Mouse (Mus musculus) splenic B cell, adult 2 months (primary cell): ENCODE measurements around the gene Prkg1.
A peak's percentile ranks its signal among the peaks of the same experiment; 100 is the strongest.

Source experiments
- DNase-seq: peaks from one replicate; pipeline ENCODE4 v3.0.0-alpha.2; 2011; ENCODE audit warnings: low read depth, low spot score
- H3K27me3 ChIP-seq: 2 replicates; pipeline ENCODE4 v1.6.1; 2012; ENCODE audit warnings: mild to moderate bottlenecking, low read length, moderate library complexity, mixed read lengths; ENCODE audit not compliant: control insufficient read depth, poor library complexity, insufficient read depth, severe bottlenecking
- H3K36me3 ChIP-seq: 2 replicates; pipeline ENCODE4 v1.6.1; 2012; ENCODE audit warnings: mild to moderate bottlenecking, low read length, moderate library complexity, mixed read lengths; ENCODE audit not compliant: control insufficient read depth, poor library complexity, insufficient read depth, severe bottlenecking

Prkg1 gene

DNA sequence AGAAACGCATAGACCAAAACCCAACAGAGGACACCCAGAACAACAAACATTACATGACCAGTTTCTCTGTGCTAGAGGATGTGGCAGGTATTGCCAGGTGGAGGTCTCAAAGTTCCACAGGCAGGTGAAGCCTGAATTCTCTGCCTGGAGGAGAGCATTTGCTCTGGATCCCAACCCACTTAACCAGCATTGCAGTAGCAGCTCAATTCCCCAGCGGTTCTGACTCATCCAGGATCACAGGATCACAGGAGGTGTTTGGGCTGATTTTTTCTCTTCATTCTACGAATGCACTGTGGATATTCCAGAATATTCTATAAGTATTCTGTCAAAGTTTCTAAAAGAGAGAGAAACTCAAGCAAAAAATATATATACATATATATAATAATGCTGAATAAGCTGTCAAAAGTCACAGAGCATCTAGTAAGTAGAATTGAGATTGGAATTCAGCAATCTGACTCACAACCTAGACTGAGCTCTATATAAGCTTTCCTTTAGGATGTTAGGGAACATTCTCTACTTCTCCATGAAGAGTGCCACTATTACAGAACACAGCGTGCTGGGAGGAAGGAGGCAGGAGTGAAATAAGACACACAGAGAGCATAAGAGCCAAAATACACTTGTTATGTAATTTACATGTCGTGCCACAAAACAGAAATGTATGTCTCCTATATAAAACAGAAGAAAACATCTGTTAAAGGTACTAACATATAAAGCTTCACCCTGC, 833.2 kb downstream of the Prkg1 start:
- no peak for DNase-seq
- no peaks in the 10 kb centered on the region for H3K36me3 ChIP-seq

GRCm38 (mm10) chr19:30924032-30924431, 840.8 kb downstream of the Prkg1 start:
- H3K27me3 ChIP-seq = no peaks in the 10 kb centered on the region
- no peak for DNase-seq
- H3K36me3 ChIP-seq = no peaks in the 10 kb centered on the region

More for the DNA sequence above, 833.2 kb downstream of the Prkg1 start:
- no peaks in the 10 kb centered on the region for H3K27me3 ChIP-seq

DNA sequence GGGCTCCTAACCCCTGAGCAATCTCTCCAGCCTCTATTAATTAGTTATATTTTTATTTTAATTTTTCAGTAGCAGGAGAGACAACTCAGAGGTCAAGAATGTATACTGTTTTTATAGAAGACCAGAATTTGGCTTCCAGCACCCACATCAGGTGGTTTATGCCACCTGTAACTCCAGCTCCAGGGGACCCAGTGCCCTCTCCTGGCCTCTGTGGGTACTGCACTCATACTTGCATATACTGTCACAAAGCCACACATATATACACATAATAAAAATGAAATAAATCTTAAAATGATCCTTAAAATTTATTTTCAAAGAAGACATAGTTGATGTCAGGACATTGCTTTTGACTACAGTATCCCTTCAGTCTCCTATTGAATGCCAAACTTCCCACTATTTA, 862.5 kb downstream of the Prkg1 start:
- no peaks in the 10 kb centered on the region for H3K36me3 ChIP-seq
- no peaks in the 10 kb centered on the region for H3K27me3 ChIP-seq
- DNase-seq = no peak

DNA sequence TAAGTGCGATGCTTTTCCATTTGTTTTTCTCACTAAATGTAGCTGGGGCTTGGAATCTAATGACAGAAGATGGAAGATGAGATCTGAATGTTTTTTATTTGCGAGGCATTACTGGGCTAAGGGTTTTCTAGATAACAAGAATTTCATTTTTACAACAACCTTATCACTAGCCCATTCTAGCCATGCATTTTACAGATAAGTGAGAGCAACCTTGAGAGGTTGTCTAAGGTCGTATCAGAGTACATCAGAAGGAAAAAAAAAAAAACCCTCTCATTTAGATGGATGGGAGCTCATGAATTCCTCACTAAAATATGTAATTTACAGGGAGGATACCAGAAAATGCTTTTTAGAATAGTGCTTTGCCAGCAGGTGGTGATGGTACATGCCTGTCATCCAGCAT, 863.8 kb downstream of the Prkg1 start:
- H3K27me3 ChIP-seq = no peaks in the 10 kb centered on the region
- no peak for DNase-seq
- no peaks in the 10 kb centered on the region for H3K36me3 ChIP-seq

- no peak for DNase-seq
- H3K36me3 ChIP-seq = no peaks in the 10 kb centered on the region
These were observed 874.5 kb downstream of the Prkg1 start for GRCm38 (mm10) chr19:30890377-30890776.

DNA sequence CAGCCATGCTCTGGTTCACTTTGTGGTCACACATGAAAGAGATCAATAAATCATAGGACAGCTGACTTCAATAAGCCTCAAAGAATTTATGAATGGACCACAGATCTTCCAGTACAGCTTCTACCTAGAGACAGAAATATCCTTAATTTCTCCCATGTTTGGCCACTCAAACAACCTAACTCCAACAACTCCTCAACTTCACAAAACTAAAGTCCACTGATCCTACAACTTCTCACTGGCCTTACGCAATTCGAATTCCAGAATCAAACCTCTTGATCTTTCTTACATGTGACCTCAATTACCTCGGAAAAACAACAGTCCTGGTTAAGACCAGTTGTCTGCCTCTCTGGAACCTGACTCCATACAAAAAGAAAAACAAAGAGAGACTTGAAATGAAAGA, 875.0 kb downstream of the Prkg1 start:
- H3K27me3 ChIP-seq = no peaks in the 10 kb centered on the region
- H3K36me3 ChIP-seq = no peaks in the 10 kb centered on the region
- no peak for DNase-seq

More at GRCm38 (mm10) chr19:30890377-30890776, 874.5 kb downstream of the Prkg1 start:
- H3K27me3 ChIP-seq = no peaks in the 10 kb centered on the region

GRCm38 (mm10) chr19:30861441-30861840, 903.4 kb downstream of the Prkg1 start:
- no peak for DNase-seq
- Histone ChIP-seq H3K36me3 (no peaks in the 10 kb centered on the region), H3K27me3 (no peaks in the 10 kb centered on the region; the same call in 1 of the 2 replicates)

DNA sequence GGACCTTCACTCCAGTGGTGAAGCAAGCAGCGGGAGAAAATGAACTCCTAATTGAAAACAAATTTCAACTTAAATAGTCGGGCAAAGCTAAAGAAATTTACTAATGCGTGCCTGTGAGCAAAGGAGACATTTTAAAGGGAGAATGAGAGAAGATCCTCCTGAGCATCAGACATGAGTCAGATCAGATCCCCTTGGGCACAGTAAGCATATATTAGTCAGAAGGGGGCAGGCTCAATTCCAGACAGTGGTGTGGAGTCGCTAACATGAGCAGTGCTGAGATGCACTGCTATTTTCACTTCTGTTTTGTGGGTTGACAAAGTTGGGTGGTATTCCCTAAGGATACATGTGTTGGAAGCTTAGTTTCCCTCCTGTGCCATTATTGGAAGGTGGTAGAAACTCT, 913.8 kb downstream of the Prkg1 start:
- no peaks in the 10 kb centered on the region for H3K36me3 ChIP-seq
- no peaks in the 10 kb centered on the region for H3K27me3 ChIP-seq
- no peak for DNase-seq

GRCm38 (mm10) chr19:30844916-30845315, 919.9 kb downstream of the Prkg1 start:
- no peaks in the 10 kb centered on the region for H3K36me3 ChIP-seq
- no peaks in the 10 kb centered on the region for H3K27me3 ChIP-seq
- DNase-seq = no peak

GRCm38 (mm10) chr19:30843637-30844036, 921.2 kb downstream of the Prkg1 start:
- DNase-seq = no peak

GRCm38 (mm10) chr19:30843052-30843564, 921.7 kb downstream of the Prkg1 start:
- no peaks in the 10 kb centered on the region for H3K27me3 ChIP-seq
- DNase-seq = peak; percentile 61
- H3K36me3 ChIP-seq = no peaks in the 10 kb centered on the region

More at GRCm38 (mm10) chr19:30843637-30844036, 921.2 kb downstream of the Prkg1 start:
- no peaks in the 10 kb centered on the region for H3K36me3 ChIP-seq
- no peaks in the 10 kb centered on the region for H3K27me3 ChIP-seq

DNA sequence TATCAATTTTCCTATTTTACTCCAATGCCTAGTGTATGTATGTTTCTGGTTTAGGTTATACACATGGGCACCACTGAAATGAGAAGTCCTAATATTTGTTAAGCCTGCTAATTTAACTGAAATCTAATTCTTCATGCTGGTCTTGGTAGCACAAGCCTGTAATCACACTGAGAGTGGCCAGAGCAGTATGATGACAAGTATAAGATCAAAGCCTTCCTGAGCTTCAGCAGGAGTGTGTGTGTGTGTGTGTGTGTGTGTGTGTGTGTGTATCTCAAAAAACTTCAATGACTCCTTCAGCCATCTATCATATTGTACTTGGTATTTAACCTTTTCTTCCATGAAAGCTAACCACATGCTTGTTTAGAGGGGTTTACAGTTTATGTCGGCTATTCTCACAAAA, 922.2 kb downstream of the Prkg1 start:
- H3K36me3 ChIP-seq = no peaks in the 10 kb centered on the region
- H3K27me3 ChIP-seq = no peaks in the 10 kb centered on the region
- DNase-seq = no peak

GRCm38 (mm10) chr19:30833045-30833651, 931.7 kb downstream of the Prkg1 start:
- no peak for DNase-seq
- Histone ChIP-seq H3K27me3 (no peaks in the 10 kb centered on the region), H3K36me3 (no peaks in the 10 kb centered on the region)

GRCm38 (mm10) chr19:30829231-30829775, 935.5 kb downstream of the Prkg1 start:
- Histone ChIP-seq H3K36me3 (no peaks in the 10 kb centered on the region), H3K27me3 (no peaks in the 10 kb centered on the region)
- no peak for DNase-seq

DNA sequence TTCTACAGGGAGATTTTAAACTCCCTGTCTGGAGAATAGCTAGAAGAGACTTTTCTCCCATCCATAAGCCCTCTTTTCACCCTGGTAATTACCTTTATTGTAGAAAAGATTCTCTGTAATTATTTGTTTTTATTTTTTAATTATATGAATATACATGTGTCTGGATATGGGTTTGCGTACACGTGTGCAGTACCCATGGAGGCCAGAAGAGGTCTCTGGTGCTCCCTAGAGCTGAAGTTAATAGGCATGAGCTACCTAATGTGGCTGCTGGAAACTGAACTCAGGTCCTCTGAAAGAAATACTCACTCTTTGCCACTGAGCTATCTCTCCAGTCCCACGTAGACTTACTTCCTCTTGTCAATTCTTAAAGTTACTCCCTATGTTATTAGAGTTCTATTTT, 937.0 kb downstream of the Prkg1 start:
- peak; percentile 19 for DNase-seq

More for the DNA sequence above, 937.0 kb downstream of the Prkg1 start:
- H3K27me3 ChIP-seq = no peaks in the 10 kb centered on the region
- H3K36me3 ChIP-seq = no peaks in the 10 kb centered on the region
